10 mouse cellular contexts compared by ENCODE assay signal in the genomic region with DNA sequence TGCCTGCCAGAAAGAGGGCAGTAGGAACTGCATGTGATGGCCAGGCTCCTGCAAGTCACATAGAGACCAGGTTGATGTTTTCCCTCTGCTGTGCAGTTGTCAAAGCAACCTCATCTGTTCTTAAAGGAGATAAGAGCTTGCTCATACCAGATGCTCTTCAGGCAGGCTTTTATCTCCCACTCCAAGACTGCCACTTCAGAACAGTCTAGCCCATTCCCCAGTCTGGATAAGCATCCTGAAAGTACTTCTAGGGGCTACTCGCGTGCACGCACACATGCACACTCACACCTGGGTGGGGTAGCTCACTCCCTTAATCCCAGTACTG.
A peak's percentile ranks its signal among the peaks of the same experiment; 100 is the strongest.
DNase-seq lines count a peak whose midpoint lies in the region; ATAC-seq lines count a peak whose summit lies in the region.
"Had no signal": no experiment of that assay in that cellular context is flagged by ENCODE, and none has a peak within 500 bp of the region (broad histone marks: within the 10 kb centered on the region; RNA-seq: fewer than 3 reads in every experiment).

No protein-coding gene starts in this region.

- no peaks in the 10 kb centered on the region for H3K9me3 ChIP-seq in forebrain, embryonic 13.5 days (replicated peaks)
- no peaks in the 10 kb centered on the region for H3K9me3 ChIP-seq in forebrain, embryonic 11.5 days (ENCODE audit: control insufficient read depth, low read length)
- no peaks in the 10 kb centered on the region for H3K9me3 ChIP-seq in lung, embryonic 15.5 days
- no peaks in the 10 kb centered on the region for H3K9me3 ChIP-seq in hindbrain, embryonic 14.5 days (ENCODE audit: control insufficient read depth, low read length)
- no peaks in the 10 kb centered on the region for H3K9me3 ChIP-seq in midbrain, embryonic 16.5 days (replicated peaks; ENCODE audit: control insufficient read depth, low read length, poor library complexity, severe bottlenecking)
- H3K9me3 ChIP-seq: embryonic facial prominence, embryonic 12.5 days had no signal

- WGBS in forebrain, embryonic 13.5 days = 84% methylated on average over 3 of the region's 3 CpGs
- WGBS in forebrain, embryonic 11.5 days = 82% methylated on average over 3 of the region's 3 CpGs
- 37% methylated on average over 3 of the region's 3 CpGs for WGBS in lung, embryonic 15.5 days
- WGBS in hindbrain, embryonic 14.5 days = 80% methylated on average over 3 of the region's 3 CpGs
- WGBS in midbrain, embryonic 16.5 days = 79% methylated on average over 3 of the region's 3 CpGs

- no peak for DNase-seq in forebrain, embryonic 11.5 days (ENCODE audit: low spot score)
- no peak for DNase-seq in lung, postnatal 10 days
- no peak for DNase-seq in hindbrain, embryonic 14.5 days (ENCODE audit: low spot score)
- DNase-seq in cerebellum, postnatal 36 days = no peak
- DNase-seq: thymus, adult 18-20 months had no signal

- H3K36me3 ChIP-seq in forebrain, embryonic 13.5 days (ENCODE audit: poor library complexity, severe bottlenecking) = no peaks in the 10 kb centered on the region
- H3K36me3 ChIP-seq in forebrain, embryonic 11.5 days (ENCODE audit: control insufficient read depth, insufficient read depth, low read length) = no peaks in the 10 kb centered on the region
- H3K36me3 ChIP-seq in lung, embryonic 15.5 days = no peaks in the 10 kb centered on the region
- H3K36me3 ChIP-seq in hindbrain, embryonic 14.5 days (replicated peaks; ENCODE audit: control insufficient read depth, insufficient read depth) = no peaks in the 10 kb centered on the region
- no peaks in the 10 kb centered on the region for H3K36me3 ChIP-seq in midbrain, embryonic 16.5 days (ENCODE audit: control insufficient read depth, insufficient read depth, low read length)
- H3K36me3 ChIP-seq: embryonic facial prominence, embryonic 12.5 days had no signal

- H3K4me3 ChIP-seq in forebrain, embryonic 13.5 days = no peak overlapping the region
- no peak overlapping the region for H3K4me3 ChIP-seq in forebrain, embryonic 11.5 days (ENCODE audit: low read depth, low read length)
- no peak overlapping the region for H3K4me3 ChIP-seq in lung, embryonic 15.5 days
- no peak overlapping the region for H3K4me3 ChIP-seq in hindbrain, embryonic 14.5 days (replicated peaks; ENCODE audit: low read length)
- no peak overlapping the region for H3K4me3 ChIP-seq in midbrain, embryonic 16.5 days (ENCODE audit: low read depth, low read length)
- H3K4me3 ChIP-seq: embryonic facial prominence, embryonic 12.5 days had no signal

- no peaks in the 10 kb centered on the region for H3K27me3 ChIP-seq in forebrain, embryonic 13.5 days
- H3K27me3 ChIP-seq in forebrain, embryonic 11.5 days (ENCODE audit: control insufficient read depth, insufficient read depth, low read length) = no peaks in the 10 kb centered on the region
- no peaks in the 10 kb centered on the region for H3K27me3 ChIP-seq in lung, embryonic 15.5 days
- H3K27me3 ChIP-seq in hindbrain, embryonic 14.5 days (ENCODE audit: control insufficient read depth, insufficient read depth, low read length) = no peaks in the 10 kb centered on the region
- no peaks in the 10 kb centered on the region for H3K27me3 ChIP-seq in midbrain, embryonic 16.5 days (ENCODE audit: control insufficient read depth, insufficient read depth, low read depth, low read length)
- H3K27me3 ChIP-seq: embryonic facial prominence, embryonic 12.5 days had no signal

- 0 out of 2 replicates have a peak, but pooled peaks have one; percentile 45 for ATAC-seq in forebrain, embryonic 13.5 days
- ATAC-seq in forebrain, embryonic 11.5 days (replicated peaks; ENCODE audit: low FRiP score) = no peak
- ATAC-seq in lung, embryonic 15.5 days (ENCODE audit: borderline replicate concordance, extremely low read depth, low FRiP score, low TSS enrichment) = no peak
- ATAC-seq in hindbrain, embryonic 14.5 days (ENCODE audit: low FRiP score) = 0 out of 2 replicates have a peak, but pooled peaks have one; percentile 15
- ATAC-seq in midbrain, embryonic 16.5 days = peak; percentile 29; the same call in 1 of the 2 replicates
- ATAC-seq in activated CD4-positive, CD25-positive, alpha-beta regulatory T cell, adult 4 months = no peak

- H3K9ac ChIP-seq in forebrain, embryonic 13.5 days = no peak overlapping the region
- no peak overlapping the region for H3K9ac ChIP-seq in forebrain, embryonic 11.5 days (ENCODE audit: low read length)
- no peak overlapping the region for H3K9ac ChIP-seq in lung, embryonic 15.5 days
- no peak overlapping the region for H3K9ac ChIP-seq in hindbrain, embryonic 14.5 days
- no peak overlapping the region for H3K9ac ChIP-seq in midbrain, embryonic 16.5 days (ENCODE audit: low read depth, low read length)
- H3K9ac ChIP-seq: embryonic facial prominence, embryonic 12.5 days had no signal

- peaks cover 37% of the 10 kb centered on the region for H3K4me1 ChIP-seq in forebrain, embryonic 13.5 days
- H3K4me1 ChIP-seq in forebrain, embryonic 11.5 days (replicated peaks; ENCODE audit: control insufficient read depth, insufficient read depth, low read length) = no peaks in the 10 kb centered on the region
- H3K4me1 ChIP-seq in lung, embryonic 15.5 days = peaks cover 59% of the 10 kb centered on the region
- peaks cover 18% of the 10 kb centered on the region; the same call in 1 of the 2 replicates for H3K4me1 ChIP-seq in hindbrain, embryonic 14.5 days (replicated peaks; ENCODE audit: control insufficient read depth, insufficient read depth, low read length)
- H3K4me1 ChIP-seq in midbrain, embryonic 16.5 days (ENCODE audit: control insufficient read depth, insufficient read depth, low read length) = peaks cover 40% of the 10 kb centered on the region

- H3K4me2 ChIP-seq in forebrain, embryonic 13.5 days = no peak overlapping the region
- H3K4me2 ChIP-seq in forebrain, embryonic 11.5 days (ENCODE audit: low read depth, low read length, severe bottlenecking) = no peak overlapping the region
- no peak overlapping the region for H3K4me2 ChIP-seq in lung, embryonic 15.5 days
- H3K4me2 ChIP-seq in hindbrain, embryonic 14.5 days (replicated peaks) = no peak overlapping the region
- H3K4me2 ChIP-seq in midbrain, embryonic 16.5 days (ENCODE audit: low read length) = no peak overlapping the region
- H3K4me2 ChIP-seq: embryonic facial prominence, embryonic 12.5 days had no signal

- H3K27ac ChIP-seq in forebrain, embryonic 13.5 days = 0 out of 2 replicates have a peak overlapping the region, but pooled peaks have one; percentile 32
- H3K27ac ChIP-seq in forebrain, embryonic 11.5 days (ENCODE audit: low read depth, low read length) = no peak overlapping the region
- peak overlapping the region; percentile 55 for H3K27ac ChIP-seq in lung, embryonic 15.5 days
- peak overlapping the region; percentile 22; the same call in 1 of the 2 replicates for H3K27ac ChIP-seq in hindbrain, embryonic 14.5 days
- no peak overlapping the region; the same call in 1 of the 2 replicates for H3K27ac ChIP-seq in midbrain, embryonic 16.5 days (ENCODE audit: low read length)
- H3K27ac ChIP-seq: embryonic facial prominence, embryonic 12.5 days had no signal

Comparison
In these comparisons a context has a peak if more than half of its experiments do, and no peak if none do; other contexts are left out.
1. ATAC-seq: peak in forebrain, embryonic 13.5 days (single experiment), hindbrain, embryonic 14.5 days (single experiment) and midbrain, embryonic 16.5 days (single experiment); none in forebrain, embryonic 11.5 days (single experiment), lung, embryonic 15.5 days (single experiment) and activated CD4-positive, CD25-positive, alpha-beta regulatory T cell, adult 4 months (single experiment).
2. H3K27ac ChIP-seq: peak in forebrain, embryonic 13.5 days (single experiment), lung, embryonic 15.5 days (single experiment) and hindbrain, embryonic 14.5 days (single experiment); none in forebrain, embryonic 11.5 days (single experiment) and midbrain, embryonic 16.5 days (single experiment).